Mouse (Mus musculus) hindbrain, embryonic 14.5 days (tissue): Measurements from ENCODE around the gene Gfra1. TPM values are rescaled to one million over a fixed set of nuclear protein-coding genes. Genes with fewer than 3 reads are reported as not detected.

Experiments used
- ATAC-seq: fragments of 200-750 bp; cut with Nextera tagmentation; 2 replicates; pipeline ENCODE4 v1.8.0; 2017; ENCODE audit warnings: moderate number of reproducible peaks, mild to moderate bottlenecking, moderate TSS enrichment, moderate library complexity; ENCODE audit not compliant: low FRiP score
- DNase-seq: peaks from one replicate; pipeline ENCODE4 v3.0.0-alpha.2; 2015; ENCODE audit warnings: low spot score
- H3K27ac ChIP-seq: fragments of 300-500 bp; sonication (generic); 2 replicates; pipeline ENCODE4 v1.5.1; 2014; ENCODE audit warnings: mild to moderate bottlenecking, moderate library complexity
- H3K27me3 ChIP-seq: fragments of 300-500 bp; sonication (generic); 2 replicates; pipeline ENCODE4 v1.6.1; 2014; ENCODE audit warnings: mild to moderate bottlenecking, low read length, mixed read lengths; ENCODE audit not compliant: control insufficient read depth, insufficient read depth
- H3K36me3 ChIP-seq: fragments of 300-500 bp; sonication (generic); replicated peaks from 2 replicates; pipeline ENCODE4 v1.6.1; 2014; ENCODE audit not compliant: control insufficient read depth, insufficient read depth
- H3K4me1 ChIP-seq: fragments of 300-500 bp; sonication (generic); replicated peaks from 2 replicates; pipeline ENCODE4 v1.6.1; 2014; ENCODE audit warnings: antibody characterized with exemption, low read length, mixed read lengths; ENCODE audit not compliant: control insufficient read depth, insufficient read depth
- H3K4me2 ChIP-seq: fragments of 300-500 bp; sonication (generic); replicated peaks from 2 replicates; pipeline ENCODE4 v1.6.1; 2014; ENCODE audit warnings: mild to moderate bottlenecking, moderate library complexity
- H3K4me3 ChIP-seq: fragments of 300-500 bp; sonication (generic); replicated peaks from 2 replicates; pipeline ENCODE4 v1.5.1; 2014; ENCODE audit warnings: mild to moderate bottlenecking, low read length
- H3K9ac ChIP-seq: fragments of 300-500 bp; sonication (generic); 2 replicates; pipeline ENCODE4 v1.6.1; 2014
- H3K9me3 ChIP-seq: fragments of 300-500 bp; sonication (generic); 2 replicates; pipeline ENCODE4 v1.6.1; 2016; ENCODE audit warnings: low read length; ENCODE audit not compliant: control insufficient read depth
- WGBS: fragments of 180-500 bp; shearing (Covaris S2); extraction: QIAGEN DNeasy Blood & Tissue Kit; methylation state at CpG from one replicate; pipeline ENCODE4 v1.1.7; 2014; 5-methylcytosine and 5-hydroxymethylcytosine counted together
- polyA plus RNA-seq: library from polyadenylated mRNA; unstranded; fragments of >200 nt; fragmentation: Nextera tagmentation; extraction: Ambion mirVana; gene quantifications from 2 replicates; pipeline ENCODE4 v1.2.1, GENCODE M21; 2014

Gene Gfra1
- polyA plus RNA-seq, 1 experiment from 2014 or later = 46.0 TPM

DNA sequence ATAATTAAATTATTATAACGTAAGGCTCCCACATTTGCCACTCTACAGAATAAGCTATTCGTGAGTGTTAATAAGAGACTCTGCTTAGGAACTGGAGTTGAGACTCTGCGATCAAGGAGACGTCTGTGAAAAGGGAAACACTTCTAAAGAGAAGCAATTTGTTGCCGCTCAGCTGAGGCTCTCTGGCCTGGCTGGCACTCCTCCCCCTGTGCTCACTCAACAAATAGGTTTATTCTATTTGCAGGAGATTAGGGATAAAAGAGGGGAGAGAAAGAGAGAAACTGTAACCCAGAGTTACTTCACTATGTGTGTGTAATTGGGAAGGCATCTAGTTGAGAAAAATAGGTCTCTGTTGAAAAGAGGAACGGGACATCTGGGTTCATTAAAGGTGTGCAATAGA, 204.6 kb downstream of the Gfra1 start:
- no peaks in the 10 kb centered on the region for H3K9me3 ChIP-seq
- H3K27ac ChIP-seq = no peak overlapping the region
- no peak overlapping the region for H3K4me3 ChIP-seq
- ATAC-seq (no peak), DNase-seq (no peak)
- H3K36me3 ChIP-seq = no peaks in the 10 kb centered on the region
- H3K4me2 ChIP-seq = no peak overlapping the region
- H3K4me1 ChIP-seq = peaks cover 9% of the 10 kb centered on the region
- no peaks in the 10 kb centered on the region for H3K27me3 ChIP-seq
- WGBS = 58% methylated on average over 6 of the region's 6 CpGs
- no peak overlapping the region for H3K9ac ChIP-seq

DNA sequence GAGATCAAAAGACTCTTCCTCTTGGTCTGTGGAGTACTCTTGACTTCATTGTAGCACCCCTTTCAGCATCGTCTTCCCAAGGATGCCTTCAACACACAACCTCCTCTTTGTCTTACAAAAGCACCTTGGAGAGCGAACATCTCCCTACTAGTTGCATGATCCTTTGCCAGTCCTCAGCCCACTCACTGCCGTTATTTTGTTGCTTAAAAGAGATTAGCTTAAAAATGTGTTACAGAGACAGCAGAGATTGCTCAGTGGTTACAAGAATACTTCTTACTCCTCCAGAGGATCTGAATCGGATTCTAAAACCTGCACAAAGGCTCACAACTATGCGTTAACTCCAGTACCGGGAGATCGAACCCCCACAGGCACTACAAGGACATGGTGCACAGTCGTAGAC, 205.5 kb downstream of the Gfra1 start:
- H3K9ac ChIP-seq = no peak overlapping the region
- no peak overlapping the region for H3K4me2 ChIP-seq
- H3K4me3 ChIP-seq = no peak overlapping the region
- WGBS = 91% methylated on average over 8 of the region's 8 CpGs
- H3K4me1 ChIP-seq = peaks cover 9% of the 10 kb centered on the region
- H3K9me3 ChIP-seq = no peaks in the 10 kb centered on the region
- no peak for DNase-seq
- ATAC-seq = no peak
- H3K27ac ChIP-seq = no peak overlapping the region
- no peaks in the 10 kb centered on the region for H3K27me3 ChIP-seq
- H3K36me3 ChIP-seq = no peaks in the 10 kb centered on the region

DNA sequence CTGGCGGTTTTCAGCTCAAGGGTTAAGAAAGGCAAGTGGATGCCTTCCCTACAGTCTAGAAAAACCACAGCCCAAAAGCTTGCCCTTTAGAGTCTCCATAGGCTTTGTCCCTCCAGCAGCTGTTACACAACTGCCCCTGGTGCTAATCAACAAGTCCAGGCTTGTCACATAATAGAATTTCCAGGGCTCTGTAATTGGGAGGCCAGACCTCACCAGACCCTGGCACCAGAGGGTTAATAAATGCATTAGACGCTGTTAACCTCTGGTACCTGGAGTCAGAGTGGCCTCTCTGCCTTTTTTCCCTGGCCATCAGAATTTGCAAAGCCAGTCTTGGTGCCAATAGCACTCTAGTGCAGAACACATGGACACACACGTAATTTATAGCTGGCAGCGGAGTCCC, 211.6 kb downstream of the Gfra1 start:
- Histone ChIP-seq H3K27ac (no peak overlapping the region), H3K9me3 (no peaks in the 10 kb centered on the region), H3K4me1 (peaks cover 21% of the 10 kb centered on the region), H3K4me3 (no peak overlapping the region), H3K9ac (no peak overlapping the region), H3K27me3 (no peaks in the 10 kb centered on the region), H3K4me2 (no peak overlapping the region), H3K36me3 (no peaks in the 10 kb centered on the region)
- no peak for ATAC-seq
- 70% methylated on average over 4 of the region's 4 CpGs for WGBS
- DNase-seq = no peak

DNA sequence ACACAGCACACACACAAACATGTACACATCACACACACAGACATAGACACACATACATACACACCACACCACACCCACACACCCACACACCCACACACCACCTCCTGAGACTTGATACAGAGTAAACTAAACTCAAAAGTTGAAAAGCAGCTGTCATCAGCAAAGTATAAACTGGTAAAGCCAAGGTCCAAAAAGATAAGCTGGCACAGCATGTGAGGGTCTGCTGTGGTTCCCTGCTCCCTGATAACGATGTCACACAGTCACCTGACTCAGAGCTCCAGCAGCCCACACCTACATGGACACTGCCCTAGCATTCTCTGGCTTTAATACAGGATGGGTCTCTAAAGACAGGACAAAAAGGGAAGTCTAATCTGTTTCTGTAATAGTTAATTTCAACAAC, 212.1 kb downstream of the Gfra1 start:
- DNase-seq (no peak), ATAC-seq (no peak)
- Histone ChIP-seq H3K9ac (no peak overlapping the region), H3K4me2 (no peak overlapping the region), H3K36me3 (no peaks in the 10 kb centered on the region), H3K27ac (no peak overlapping the region), H3K27me3 (no peaks in the 10 kb centered on the region), H3K9me3 (no peaks in the 10 kb centered on the region), H3K4me3 (no peak overlapping the region), H3K4me1 (peaks cover 21% of the 10 kb centered on the region)
- WGBS = 81% methylated on average over 1 of the region's 1 CpGs

DNA sequence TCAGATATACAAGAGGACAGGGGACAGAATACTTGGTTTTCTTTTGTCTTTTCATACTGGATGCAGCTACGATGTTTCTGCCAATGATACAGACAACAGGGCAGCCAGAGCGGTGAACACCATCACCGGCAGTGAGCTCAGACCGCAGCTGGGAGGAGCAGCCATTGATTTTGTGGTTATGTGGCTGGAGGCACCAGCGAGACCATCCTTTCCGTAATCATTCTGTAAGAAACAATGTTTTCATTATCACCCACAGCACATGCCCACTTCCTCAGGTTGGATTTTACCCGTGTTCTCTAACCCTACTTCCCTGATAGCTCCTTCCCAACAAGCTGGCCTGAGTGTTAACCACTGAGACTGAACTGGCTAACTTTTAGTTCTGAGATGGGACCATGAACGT, 217.4 kb downstream of the Gfra1 start:
- WGBS = 76% methylated on average over 8 of the region's 8 CpGs
- H3K27ac ChIP-seq = no peak overlapping the region
- ATAC-seq = no peak

DNA sequence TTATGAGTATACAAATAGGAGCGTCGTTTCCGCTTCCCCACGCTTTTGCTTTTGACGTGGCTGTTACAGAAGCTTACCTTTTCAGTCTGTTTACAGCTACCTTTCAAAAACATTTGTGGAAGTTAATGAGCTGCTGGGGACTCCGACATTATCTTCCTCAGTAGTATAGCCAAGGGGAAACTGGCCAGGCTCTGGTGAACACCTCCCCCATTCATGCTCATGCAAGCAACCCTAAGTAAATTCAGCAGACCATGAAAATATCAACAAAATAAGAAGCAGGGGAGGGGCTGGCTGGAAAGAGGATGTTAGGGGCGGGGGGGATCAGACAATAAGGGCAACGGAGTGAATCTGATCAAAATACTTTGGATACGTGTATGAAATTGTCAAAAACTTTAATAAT, 228.0 kb downstream of the Gfra1 start:
- WGBS = 49% methylated on average over 9 of the region's 9 CpGs
- no peaks in the 10 kb centered on the region for H3K9me3 ChIP-seq
- no peaks in the 10 kb centered on the region for H3K27me3 ChIP-seq
- no peak overlapping the region for H3K27ac ChIP-seq
- no peak overlapping the region for H3K4me2 ChIP-seq
- DNase-seq = no peak
- no peak overlapping the region for H3K4me3 ChIP-seq
- ATAC-seq = no peak
- H3K36me3 ChIP-seq = no peaks in the 10 kb centered on the region
- no peak overlapping the region for H3K9ac ChIP-seq
- peaks cover 17% of the 10 kb centered on the region for H3K4me1 ChIP-seq

More for the DNA sequence above, 217.4 kb downstream of the Gfra1 start:
- Histone ChIP-seq H3K36me3 (no peaks in the 10 kb centered on the region; the same call in 1 of the 2 replicates), H3K9me3 (no peaks in the 10 kb centered on the region), H3K4me2 (no peak overlapping the region), H3K27me3 (no peaks in the 10 kb centered on the region), H3K4me1 (no peaks in the 10 kb centered on the region; the same call in 1 of the 2 replicates), H3K9ac (no peak overlapping the region), H3K4me3 (no peak overlapping the region)
- DNase-seq = no peak

DNA sequence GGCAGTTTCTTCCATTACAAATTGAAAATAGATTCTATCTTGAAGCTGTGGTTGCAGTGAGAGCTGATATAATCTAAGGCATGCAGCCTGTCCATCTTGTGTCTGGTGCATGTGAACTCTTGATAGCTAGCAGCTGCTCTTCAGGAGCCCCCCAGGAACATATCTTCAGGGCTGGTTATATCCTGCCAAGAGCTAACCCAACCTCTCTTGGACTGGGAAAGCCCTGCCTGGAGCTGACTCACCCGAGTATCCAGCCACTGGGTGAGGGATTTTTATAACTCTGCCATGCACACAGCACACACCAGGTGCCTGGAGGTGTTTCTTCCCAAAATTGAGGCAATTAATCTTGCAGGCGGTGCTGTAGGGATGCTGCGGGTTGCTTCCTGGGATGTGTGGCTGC, 228.8 kb downstream of the Gfra1 start:
- H3K36me3 ChIP-seq = no peaks in the 10 kb centered on the region
- no peak for ATAC-seq
- H3K4me3 ChIP-seq = no peak overlapping the region
- H3K9me3 ChIP-seq = no peaks in the 10 kb centered on the region
- no peak for DNase-seq
- H3K9ac ChIP-seq = no peak overlapping the region
- peaks cover 17% of the 10 kb centered on the region for H3K4me1 ChIP-seq
- no peak overlapping the region; the same call in 1 of the 2 replicates for H3K27ac ChIP-seq
- no peaks in the 10 kb centered on the region for H3K27me3 ChIP-seq
- no peak overlapping the region for H3K4me2 ChIP-seq
- 40% methylated on average over 3 of the region's 3 CpGs for WGBS

DNA sequence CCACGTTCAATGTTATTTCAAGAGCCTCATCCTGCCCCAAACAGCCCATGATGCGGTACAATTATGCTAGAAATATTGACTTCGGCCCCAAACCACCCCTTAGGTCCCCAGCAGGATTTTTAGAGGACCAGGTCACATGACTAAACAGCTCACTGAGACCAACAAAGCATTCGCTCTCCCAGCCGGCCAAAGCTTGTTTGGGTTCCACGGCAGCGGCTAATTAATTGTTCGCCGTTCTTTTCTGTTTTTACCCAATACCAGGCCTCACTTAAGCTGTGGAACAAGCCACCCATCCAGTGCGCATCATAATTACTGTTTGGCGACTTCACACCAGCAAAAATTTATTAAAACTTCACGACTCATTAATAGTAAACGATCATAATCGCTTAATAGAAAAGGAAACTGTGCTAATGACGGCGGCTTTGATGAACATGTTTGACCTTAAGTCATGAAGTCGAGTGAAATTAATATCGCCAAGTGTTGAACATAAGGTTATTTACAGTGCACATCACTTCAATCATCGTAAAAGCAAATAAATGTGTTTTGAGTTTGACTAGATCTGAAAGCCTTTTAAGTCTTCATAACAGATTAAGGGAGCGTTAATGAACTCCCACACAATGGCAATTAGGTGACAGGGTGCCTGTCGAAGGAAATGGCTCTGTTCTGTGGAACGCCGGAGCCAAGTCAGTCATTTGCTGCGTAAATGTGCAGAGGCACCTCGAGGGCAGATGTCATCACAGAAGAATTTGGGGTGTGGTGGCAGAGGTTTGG, 235.5 kb downstream of the Gfra1 start:
- H3K9me3 ChIP-seq = no peaks in the 10 kb centered on the region
- no peaks in the 10 kb centered on the region for H3K27me3 ChIP-seq
- no peak for ATAC-seq
- no peak overlapping the region for H3K4me3 ChIP-seq
- DNase-seq = no peak
- no peaks in the 10 kb centered on the region for H3K4me1 ChIP-seq
- H3K9ac ChIP-seq = no peak overlapping the region
- 57% methylated on average over 25 of the region's 25 CpGs for WGBS
- H3K36me3 ChIP-seq = no peaks in the 10 kb centered on the region
- H3K4me2 ChIP-seq = no peak overlapping the region
- H3K27ac ChIP-seq = no peak overlapping the region

DNA sequence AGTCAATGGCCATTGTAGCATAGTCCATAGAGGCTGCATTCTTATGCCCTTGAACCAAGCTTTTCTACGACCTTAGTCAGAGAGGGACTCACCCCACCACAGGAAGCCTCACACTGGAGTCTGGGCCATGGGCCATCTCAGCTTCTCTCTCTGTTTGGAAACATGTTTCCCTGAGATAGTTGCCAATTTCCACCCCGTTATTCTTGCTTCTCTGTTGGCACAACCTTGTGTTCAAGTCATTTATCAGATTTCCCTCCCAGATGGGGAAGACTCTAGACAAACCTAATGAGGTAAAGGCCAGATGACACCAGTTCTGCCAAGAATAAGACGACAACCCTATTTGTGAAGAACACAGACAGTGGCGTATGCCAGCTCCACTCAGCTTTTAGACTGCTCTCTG, 238.1 kb downstream of the Gfra1 start:
- Histone ChIP-seq H3K36me3 (no peaks in the 10 kb centered on the region), H3K27me3 (no peaks in the 10 kb centered on the region), H3K9ac (no peak overlapping the region), H3K4me3 (no peak overlapping the region), H3K27ac (no peak overlapping the region), H3K4me1 (no peaks in the 10 kb centered on the region), H3K4me2 (no peak overlapping the region), H3K9me3 (no peaks in the 10 kb centered on the region)
- 69% methylated on average over 4 of the region's 4 CpGs for WGBS
- ATAC-seq (no peak), DNase-seq (no peak)
